In the genomic region with DNA sequence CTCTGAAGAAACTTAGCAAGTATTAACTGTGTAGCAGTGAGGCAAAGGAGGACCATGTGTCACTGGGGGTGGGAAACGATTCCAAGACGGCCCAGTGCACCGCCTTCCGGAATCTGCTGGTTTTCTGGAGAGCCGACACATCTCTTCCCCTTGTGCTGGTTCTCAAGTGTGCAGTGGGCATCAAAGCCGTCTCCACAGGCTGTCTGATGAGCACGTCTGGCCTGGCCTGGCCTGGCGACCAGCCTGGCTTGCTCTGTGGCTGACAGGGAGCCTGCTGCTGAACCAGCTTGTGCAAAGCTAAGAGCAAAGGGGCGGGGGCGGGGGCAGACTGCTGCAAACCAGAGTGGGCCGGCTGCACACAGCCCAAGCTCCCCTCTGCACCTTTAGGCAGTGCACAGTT, we compare ENCODE assay signal across 8 mouse cellular contexts. TPM values are rescaled to one million over a fixed set of nuclear protein-coding genes. Genes with fewer than 3 reads are reported as not detected.
DNase-seq lines count a peak whose midpoint lies in the region; ATAC-seq lines count a peak whose summit lies in the region.

No protein-coding gene starts in this region.

- peak overlapping the region; percentile 27; the same call in 1 of the 2 replicates for H3K27ac ChIP-seq in intestine, embryonic 16.5 days (ENCODE audit: low read length)

- DNase-seq in adrenal gland, postnatal 14 days = peak; percentile 48
- no peak for DNase-seq in adrenal gland, adult 18-20 months (ENCODE audit: low spot score in 2 of 2)
- peak; percentile 64 for DNase-seq in layer of hippocampus, adult 9-11 months
- DNase-seq in layer of hippocampus, adult 8-10 months (ENCODE audit: low spot score in 2 of 2) = no peak
- peak; percentile 76 for DNase-seq in cerebellum, adult 9-10 months
- no peak for DNase-seq in right cerebral cortex, postnatal 25 days
- no peak for DNase-seq in yolk sac, embryonic 10.5 days (ENCODE audit: low spot score)

- peaks cover 36% of the 10 kb centered on the region for H3K4me1 ChIP-seq in intestine, embryonic 16.5 days (ENCODE audit: control insufficient read depth, insufficient read depth, low read length)

- no peak overlapping the region for H3K4me2 ChIP-seq in intestine, embryonic 16.5 days (ENCODE audit: low read depth, low read length)

- no peak overlapping the region for H3K4me3 ChIP-seq in intestine, embryonic 16.5 days (ENCODE audit: low read length)

- 56% methylated on average over 11 of the region's 11 CpGs for WGBS in intestine, embryonic 16.5 days

- peak overlapping the region; percentile 29; the same call in 1 of the 2 replicates for H3K9ac ChIP-seq in intestine, embryonic 16.5 days (ENCODE audit: low read depth, low read length)

- no peaks in the 10 kb centered on the region for H3K9me3 ChIP-seq in intestine, embryonic 16.5 days (ENCODE audit: control insufficient read depth, low read length)

- ATAC-seq in intestine, embryonic 16.5 days = no peak

- no peaks in the 10 kb centered on the region for H3K36me3 ChIP-seq in intestine, embryonic 16.5 days (ENCODE audit: control insufficient read depth, insufficient read depth, low read length)

- H3K27me3 ChIP-seq in intestine, embryonic 16.5 days (replicated peaks; ENCODE audit: control insufficient read depth, insufficient read depth, low read length) = no peaks in the 10 kb centered on the region

RNA-seq across cellular contexts. Expression of a gene that starts 14.5 kb away (rescaled TPM):
- total RNA-seq in adrenal gland, postnatal 14 days (2021) = 119 TPM in 2 replicates
- 100 to 1,000 TPM; 106 to 159 TPM for total RNA-seq in adrenal gland, adult 18-20 months (2021)
- 100 to 1,000 TPM; 221 to 238 (median 233) TPM for total RNA-seq in layer of hippocampus, adult 8-10 months (2022)
- 28.5 and 29.5 TPM in 2 replicates for polyA plus RNA-seq in intestine, embryonic 16.5 days (2015; fragmentation: Nextera tagmentation; extraction: Ambion mirVana)

Comparison
In these comparisons a context has a peak if more than half of its experiments do, and no peak if none do; other contexts are left out.
1. DNase-seq: peak in adrenal gland, postnatal 14 days (single experiment), layer of hippocampus, adult 9-11 months (single experiment) and cerebellum, adult 9-10 months (single experiment); none in adrenal gland, adult 18-20 months (0 of 2), layer of hippocampus, adult 8-10 months (0 of 2), right cerebral cortex, postnatal 25 days (single experiment) and yolk sac, embryonic 10.5 days (single experiment).